Mouse (Mus musculus) brain, embryonic 14.5 days (tissue): ENCODE measurements at regions not wholly inside any gene's neighbourhood (a gene's known extent, or its start where the extent isn't known, plus 50 kb on each side); places are given as distances from the start of the nearest gene placed in this dataset.

Experiments used
- DNase-seq: peaks from one replicate; pipeline ENCODE4 v3.0.0-alpha.2; 2011; ENCODE audit warnings: low read depth
- CTCF ChIP-seq: fragments of 200-500 bp; IDR thresholded peaks from 2 replicates; pipeline ENCODE4 v1.5.1; 2012; ENCODE audit warnings: inconsistent platforms, mild to moderate bottlenecking, moderate library complexity, borderline replicate concordance; ENCODE audit not compliant: insufficient read depth, insufficient read length; ENCODE audit errors: extremely low read depth
- POLR2A ChIP-seq: fragments of 200-500 bp; IDR thresholded peaks from 2 replicates; pipeline ENCODE4 v1.6.1; 2012; ENCODE audit warnings: mild to moderate bottlenecking, inconsistent platforms, borderline replicate concordance; ENCODE audit not compliant: poor library complexity, insufficient read depth, insufficient read length, severe bottlenecking; ENCODE audit errors: extremely low read depth

DNA sequence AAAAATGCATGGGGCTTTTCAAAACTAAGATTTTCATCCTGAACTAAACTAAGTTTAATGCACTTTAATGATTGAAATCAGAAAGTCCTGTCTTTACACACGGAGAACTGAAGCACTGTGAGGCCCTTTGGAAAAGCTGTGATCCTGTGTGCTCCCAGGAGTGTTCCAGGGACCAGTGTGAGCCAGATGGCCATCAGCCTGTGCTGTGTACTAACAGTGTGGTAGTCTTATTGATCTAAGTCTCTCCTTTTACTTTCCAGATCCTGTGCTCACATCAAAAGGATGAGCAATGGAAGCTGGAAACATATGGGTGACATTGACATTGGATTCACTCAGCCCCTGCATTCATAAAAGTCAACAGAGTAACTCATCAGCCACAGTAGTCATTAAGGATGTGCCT lies 322.5 kb downstream of the Amd2 start:
- DNase-seq: peak; percentile 14
- TF ChIP-seq CTCF (no peak), POLR2A (no peak)

DNA sequence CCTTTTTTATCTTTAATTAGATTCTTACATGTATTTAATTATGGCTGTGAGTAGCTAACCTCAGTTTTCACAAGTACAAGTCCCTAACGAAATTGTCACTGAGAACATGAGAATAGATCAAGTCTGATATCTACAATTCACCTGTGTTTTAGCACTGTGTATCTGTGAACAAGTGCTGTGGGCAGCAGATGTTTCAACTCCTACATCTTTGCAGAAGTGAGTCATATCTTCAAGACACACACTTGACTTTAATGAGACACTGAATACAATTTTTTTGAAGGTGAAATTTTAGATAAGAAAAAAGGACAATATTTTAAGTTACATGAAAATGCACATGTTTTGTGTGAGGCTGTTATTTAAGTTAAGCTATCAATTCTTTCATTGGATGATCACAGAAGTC lies 330.0 kb downstream of the Amd2 start:
- DNase-seq: no peak

More for the DNA sequence above, 330.0 kb downstream of the Amd2 start:
- TF ChIP-seq CTCF (no peak), POLR2A (no peak)
